Mouse (Mus musculus): Measurements from ENCODE around the gene Rasgrp1.

DNA sequence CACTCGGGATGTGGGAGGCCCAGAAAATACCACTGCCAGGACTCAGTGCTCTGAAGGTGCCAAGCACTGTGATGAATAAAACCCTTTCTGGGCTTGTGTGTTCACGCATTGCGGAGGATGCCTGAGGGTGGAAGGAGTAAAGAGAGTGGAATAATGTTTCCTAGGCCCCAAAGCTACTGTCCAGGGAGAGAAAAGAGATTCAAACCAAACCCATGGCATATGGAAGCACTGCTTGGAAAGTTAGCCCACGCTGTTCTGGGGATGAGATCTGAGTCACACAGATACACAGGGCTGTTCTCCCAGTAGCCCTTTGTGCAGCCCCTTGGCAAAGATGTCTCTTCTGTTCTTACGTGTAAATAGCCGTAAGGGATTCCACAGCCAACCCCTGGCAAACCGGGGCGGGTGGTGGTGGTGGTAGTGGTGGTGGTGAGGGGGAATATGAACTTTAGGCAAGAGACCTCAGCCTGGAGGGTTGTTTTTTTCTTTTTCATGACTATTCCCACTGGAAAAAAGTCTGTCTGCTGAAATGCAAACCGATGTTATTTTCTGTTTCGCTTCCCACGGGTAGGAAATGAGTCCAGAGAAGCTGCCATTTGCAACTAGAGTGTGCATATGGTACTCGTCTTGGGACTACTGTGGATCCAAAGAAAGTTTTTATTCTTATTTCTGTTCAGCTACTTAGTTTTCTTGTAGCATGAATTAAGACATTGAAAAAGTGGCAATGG is 44.3 kb upstream of the Rasgrp1 start:
- TF ChIP-seq CTCF (IDR thresholded peaks at IDR 0.05; ENCODE audit: insufficient read depth, low read depth, low read length) = no peak
- TF ChIP-seq POLR2A (IDR thresholded peaks at IDR 0.05; ENCODE audit: insufficient read depth, low read depth, low read length) = no peak

Measured in olfactory bulb, adult 2 months (tissue).